Mouse (Mus musculus) heart, embryonic 11.5 days (tissue): ENCODE data around the gene Cth. TPM values are rescaled to one million over a fixed set of nuclear protein-coding genes. Genes with fewer than 3 reads are reported as not detected.

Experiments used
- ATAC-seq: fragments of 200-750 bp; cut with Nextera tagmentation; replicated peaks from 2 replicates; pipeline ENCODE4 v1.8.0; 2017; ENCODE audit warnings: moderate library complexity; ENCODE audit not compliant: insufficient number of reproducible peaks, low FRiP score, low TSS enrichment
- H3K27ac ChIP-seq: fragments of 300-500 bp; sonication (generic); 2 replicates; pipeline ENCODE4 v1.5.1; 2014; ENCODE audit warnings: mild to moderate bottlenecking, low read depth, low read length
- H3K27me3 ChIP-seq: fragments of 300-500 bp; sonication (generic); 2 replicates; pipeline ENCODE4 v1.6.1; 2014; ENCODE audit warnings: mild to moderate bottlenecking, low read length, mixed read lengths; ENCODE audit not compliant: control insufficient read depth, insufficient read depth
- H3K36me3 ChIP-seq: fragments of 300-500 bp; sonication (generic); 2 replicates; pipeline ENCODE4 v1.6.1; 2014; ENCODE audit warnings: mild to moderate bottlenecking, low read length, moderate library complexity, mixed read lengths; ENCODE audit not compliant: control insufficient read depth, insufficient read depth
- H3K4me1 ChIP-seq: fragments of 300-500 bp; sonication (generic); 2 replicates; pipeline ENCODE4 v1.6.1; 2014; ENCODE audit warnings: low read length; ENCODE audit not compliant: control insufficient read depth, insufficient read depth
- H3K4me2 ChIP-seq: fragments of 300-500 bp; sonication (generic); 2 replicates; pipeline ENCODE4 v1.6.1; 2014; ENCODE audit warnings: mild to moderate bottlenecking, moderate library complexity
- H3K4me3 ChIP-seq: fragments of 300-500 bp; sonication (generic); 2 replicates; pipeline ENCODE4 v1.5.1; 2014; ENCODE audit warnings: low read depth, low read length
- H3K9ac ChIP-seq: fragments of 300-500 bp; sonication (generic); 2 replicates; pipeline ENCODE4 v1.6.1; 2014; ENCODE audit warnings: mild to moderate bottlenecking, low read depth, low read length, moderate library complexity
- H3K9me3 ChIP-seq: fragments of 300-500 bp; sonication (generic); replicated peaks from 2 replicates; pipeline ENCODE4 v1.6.1; 2016; ENCODE audit warnings: low read length; ENCODE audit not compliant: control insufficient read depth
- WGBS: fragments of 180-500 bp; shearing (Covaris S2); extraction: QIAGEN DNeasy Blood & Tissue Kit; methylation state at CpG from one replicate; pipeline ENCODE4 v1.1.7; 2014; ENCODE audit not compliant: insufficient replicate concordance; 5-methylcytosine and 5-hydroxymethylcytosine counted together
- polyA plus RNA-seq: library from polyadenylated mRNA; unstranded; fragments of >200 nt; fragmentation: Nextera tagmentation; extraction: Ambion mirVana; gene quantifications from 2 replicates; pipeline ENCODE4 v1.2.1, GENCODE M21; 2014

Gene Cth
- polyA plus RNA-seq, 1 experiment from 2014 or later, result 5.1 TPM

- ATAC-seq, result no peak
- no peak overlapping the region for H3K9ac ChIP-seq
- H3K4me1 ChIP-seq, result no peaks in the 10 kb centered on the region
- WGBS, result 73% methylated on average over 4 of the region's 4 CpGs
- H3K9me3 ChIP-seq, result no peaks in the 10 kb centered on the region
- no peak overlapping the region for H3K4me2 ChIP-seq
- no peaks in the 10 kb centered on the region for H3K36me3 ChIP-seq
- H3K27me3 ChIP-seq, result no peaks in the 10 kb centered on the region
- H3K4me3 ChIP-seq, result no peak overlapping the region
- H3K27ac ChIP-seq, result no peak overlapping the region
These were observed 52.0 kb downstream of the Cth start for GRCm38 (mm10) chr3:157872897-157873296.

GRCm38 (mm10) chr3:157867836-157868235, 57.0 kb downstream of the Cth start:
- H3K9ac ChIP-seq, result no peak overlapping the region
- H3K4me3 ChIP-seq, result no peak overlapping the region
- no peaks in the 10 kb centered on the region for H3K9me3 ChIP-seq
- no peak overlapping the region for H3K27ac ChIP-seq
- WGBS, result 71% methylated on average over 2 of the region's 2 CpGs
- H3K36me3 ChIP-seq, result no peaks in the 10 kb centered on the region
- no peaks in the 10 kb centered on the region for H3K27me3 ChIP-seq
- no peak overlapping the region for H3K4me2 ChIP-seq
- no peak for ATAC-seq
- H3K4me1 ChIP-seq, result no peaks in the 10 kb centered on the region

- no peak for ATAC-seq
- Histone ChIP-seq H3K9me3 (no peaks in the 10 kb centered on the region), H3K4me2 (no peak overlapping the region), H3K36me3 (no peaks in the 10 kb centered on the region), H3K4me1 (no peaks in the 10 kb centered on the region), H3K4me3 (no peak overlapping the region), H3K27me3 (no peaks in the 10 kb centered on the region), H3K27ac (no peak overlapping the region), H3K9ac (no peak overlapping the region)
- WGBS, result 52% methylated on average over 4 of the region's 4 CpGs
These were observed 58.6 kb downstream of the Cth start for GRCm38 (mm10) chr3:157866251-157866650.

GRCm38 (mm10) chr3:157865848-157866247, 59.0 kb downstream of the Cth start:
- WGBS, result 64% methylated on average over 2 of the region's 2 CpGs
- H3K27me3 ChIP-seq, result no peaks in the 10 kb centered on the region
- H3K9ac ChIP-seq, result no peak overlapping the region
- ATAC-seq, result no peak
- H3K36me3 ChIP-seq, result no peaks in the 10 kb centered on the region
- no peak overlapping the region for H3K4me3 ChIP-seq
- H3K4me2 ChIP-seq, result no peak overlapping the region
- H3K9me3 ChIP-seq, result no peaks in the 10 kb centered on the region
- H3K27ac ChIP-seq, result no peak overlapping the region
- H3K4me1 ChIP-seq, result no peaks in the 10 kb centered on the region

GRCm38 (mm10) chr3:157865431-157865830, 59.4 kb downstream of the Cth start:
- Histone ChIP-seq H3K9ac (no peak overlapping the region), H3K9me3 (no peaks in the 10 kb centered on the region), H3K4me1 (no peaks in the 10 kb centered on the region), H3K36me3 (no peaks in the 10 kb centered on the region), H3K4me3 (no peak overlapping the region), H3K27me3 (no peaks in the 10 kb centered on the region), H3K27ac (no peak overlapping the region), H3K4me2 (no peak overlapping the region)
- no peak for ATAC-seq
- 66% methylated on average over 6 of the region's 6 CpGs for WGBS

- H3K4me1 ChIP-seq, result peaks cover 5% of the 10 kb centered on the region; the same call in 1 of the 2 replicates
These were observed 72.1 kb downstream of the Cth start for GRCm38 (mm10) chr3:157852806-157853205.

GRCm38 (mm10) chr3:157848503-157848902, 76.4 kb downstream of the Cth start:
- no peaks in the 10 kb centered on the region for H3K36me3 ChIP-seq
- 15% methylated on average over 2 of the region's 2 CpGs for WGBS
- no peak overlapping the region for H3K9ac ChIP-seq
- no peak overlapping the region for H3K4me3 ChIP-seq
- peak; percentile 68; the same call in 1 of the 2 replicates for ATAC-seq
- peaks cover 6% of the 10 kb centered on the region; the same call in 1 of the 2 replicates for H3K4me1 ChIP-seq
- no peaks in the 10 kb centered on the region for H3K27me3 ChIP-seq
- no peak overlapping the region for H3K4me2 ChIP-seq
- no peaks in the 10 kb centered on the region for H3K9me3 ChIP-seq
- H3K27ac ChIP-seq, result peak overlapping the region; percentile 90

More at GRCm38 (mm10) chr3:157852806-157853205, 72.1 kb downstream of the Cth start:
- H3K4me2 ChIP-seq, result no peak overlapping the region
- H3K27ac ChIP-seq, result no peak overlapping the region
- no peak overlapping the region for H3K9ac ChIP-seq
- ATAC-seq, result no peak
- H3K4me3 ChIP-seq, result no peak overlapping the region
- H3K36me3 ChIP-seq, result no peaks in the 10 kb centered on the region
- H3K27me3 ChIP-seq, result no peaks in the 10 kb centered on the region
- 38% methylated on average over 1 of the region's 1 CpGs for WGBS
- H3K9me3 ChIP-seq, result no peaks in the 10 kb centered on the region

GRCm38 (mm10) chr3:157847338-157848284, 77.3 kb downstream of the Cth start:
- no peaks in the 10 kb centered on the region for H3K9me3 ChIP-seq
- H3K27me3 ChIP-seq, result no peaks in the 10 kb centered on the region
- peak overlapping the region; percentile 27 for H3K4me2 ChIP-seq
- H3K4me3 ChIP-seq, result no peak overlapping the region
- no peak overlapping the region for H3K9ac ChIP-seq
- peak overlapping the region; percentile 90 for H3K27ac ChIP-seq
- WGBS, result 23% methylated on average over 7 of the region's 7 CpGs
- H3K36me3 ChIP-seq, result no peaks in the 10 kb centered on the region
- peak; percentile 62; the same call in 1 of the 2 replicates for ATAC-seq
- peaks cover 6% of the 10 kb centered on the region; the same call in 1 of the 2 replicates for H3K4me1 ChIP-seq
